Mouse (Mus musculus) heart, postnatal 25 days (tissue): ENCODE data around the gene Phlda3. TPM values are rescaled to one million over a fixed set of nuclear protein-coding genes. Genes with fewer than 3 reads are reported as not detected.

Experiments
- DNase-seq: peaks from one replicate; pipeline ENCODE4 v3.0.0; 2022; ENCODE audit warnings: low spot score
- intact Hi-C: fragments of 180-260 bp; cut with DNase I; formaldehyde crosslinking; loops from one replicate; pipeline ENCODE4 v1.15.1; 2025
- total RNA-seq, 2 experiments: library from RNA; stranded (reverse); gene quantifications; 2 replicates each; pipeline ENCODE4 v1.2.3; 2021

Phlda3 gene
- total RNA-seq, 2 experiments from 2014 or later = 12.9 to 14.6 TPM

DNA sequence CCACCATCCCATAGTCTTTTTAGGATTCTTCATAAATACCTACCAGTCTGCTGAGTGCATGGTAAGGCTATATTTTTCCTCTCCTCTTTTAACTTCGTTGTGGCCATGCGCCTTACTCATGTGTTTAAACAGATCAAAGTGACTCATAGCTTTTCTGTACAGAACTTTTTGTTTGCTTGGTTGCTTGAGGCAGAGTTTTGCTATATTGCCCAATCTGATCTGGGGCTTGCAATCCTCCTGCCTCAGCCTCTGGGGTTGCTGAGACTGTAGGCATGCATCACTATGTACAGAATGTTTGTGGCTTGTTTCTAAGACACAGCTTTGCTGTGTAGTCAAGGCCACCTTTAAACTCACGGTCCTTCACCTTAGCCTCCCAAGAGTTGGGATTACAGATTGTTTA is 10.0 kb upstream of the Phlda3 start:
- intact Hi-C loops = no loop called here
- no peak for DNase-seq

- DNase-seq = no peak
- intact Hi-C loops = no loop called here
These were observed 8.6 kb upstream of the Phlda3 start for GRCm38 (mm10) chr1:135757287-135757686.

GRCm38 (mm10) chr1:135759685-135760084 is 6.2 kb upstream of the Phlda3 start:
- intact Hi-C loops = no loop called here
- no peak for DNase-seq

- no peak for DNase-seq
- intact Hi-C loops = no loop called here
These were observed 5.7 kb upstream of the Phlda3 start for GRCm38 (mm10) chr1:135760216-135760615.

DNA sequence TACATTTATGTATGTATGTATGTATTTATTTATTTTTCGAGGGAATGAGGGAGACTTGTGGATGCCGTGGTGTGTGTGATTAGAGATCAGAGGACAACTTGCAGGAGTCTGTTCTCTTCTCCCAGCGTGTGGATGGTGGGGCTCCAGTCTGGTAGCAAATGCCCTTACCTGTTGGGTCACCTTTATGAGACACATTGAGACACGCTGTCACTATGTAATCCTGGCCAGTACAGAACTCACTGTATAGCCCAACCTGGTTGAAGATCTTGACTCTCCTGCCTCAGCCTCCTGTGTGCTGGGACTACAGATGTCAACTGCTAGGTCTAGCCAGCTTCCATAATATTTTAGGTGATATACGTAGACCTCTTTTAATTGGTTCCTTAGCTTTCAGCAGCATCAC is 4.2 kb upstream of the Phlda3 start:
- no peak for DNase-seq
- intact Hi-C loops = no loop called here

- intact Hi-C loops = no loop called here
These were observed 2.3 kb upstream of the Phlda3 start for GRCm38 (mm10) chr1:135763503-135764205.

DNA sequence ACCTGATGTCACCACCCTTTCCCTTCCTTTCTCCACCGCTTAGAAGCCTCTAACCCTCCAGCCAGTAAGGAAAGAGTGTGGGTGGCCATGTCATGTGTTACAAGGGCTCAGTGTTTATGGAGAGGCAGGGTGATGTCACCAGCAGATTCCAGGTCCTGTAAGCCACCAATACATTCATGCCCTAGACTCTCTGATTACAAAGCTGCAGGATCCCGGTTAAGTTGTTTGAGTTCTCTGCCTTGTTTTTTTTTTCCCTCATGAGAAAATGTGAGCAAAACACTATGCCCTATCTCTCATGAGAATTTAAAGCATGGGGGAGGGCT is 1.8 kb upstream of the Phlda3 start:
- DNase-seq = no peak
- intact Hi-C loops = no loop called here

More at GRCm38 (mm10) chr1:135763503-135764205, 2.3 kb upstream of the Phlda3 start:
- no peak for DNase-seq

DNA sequence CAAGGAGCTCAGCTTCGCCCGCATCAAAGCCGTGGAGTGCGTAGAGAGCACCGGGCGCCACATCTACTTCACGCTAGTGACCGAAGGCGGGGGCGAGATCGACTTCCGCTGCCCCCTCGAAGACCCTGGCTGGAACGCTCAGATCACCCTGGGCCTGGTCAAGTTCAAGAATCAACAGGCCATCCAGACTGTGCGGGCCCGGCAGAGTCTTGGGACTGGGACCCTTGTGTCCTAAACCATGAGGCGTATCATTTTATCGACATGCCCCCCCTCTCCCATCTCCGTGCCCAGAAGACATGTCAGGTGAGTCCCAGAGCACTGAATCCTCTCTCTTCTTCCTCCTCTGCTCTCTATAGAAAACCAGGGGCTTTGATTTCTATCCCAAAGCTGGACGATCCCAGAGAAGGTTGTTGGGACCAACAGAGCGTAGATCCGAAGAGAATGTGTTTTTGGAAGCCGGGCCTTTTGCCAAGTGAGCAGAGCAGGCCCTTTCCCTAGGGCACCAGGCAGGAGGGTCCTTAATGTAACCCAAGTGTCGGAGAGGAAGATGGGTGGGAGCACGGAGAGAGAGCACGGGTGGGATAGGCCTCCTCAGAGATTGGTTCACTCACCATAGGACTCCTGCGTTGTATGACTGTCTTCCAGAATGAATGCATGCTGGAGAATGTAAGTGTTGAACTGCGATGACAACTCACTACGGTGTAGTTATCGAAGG is 830 bp downstream of the Phlda3 start:
- DNase-seq = no peak
- intact Hi-C loops = no loop called here

- intact Hi-C loops = no loop called here
These were observed 1.5 kb downstream of the Phlda3 start for GRCm38 (mm10) chr1:135767324-135767890.

DNA sequence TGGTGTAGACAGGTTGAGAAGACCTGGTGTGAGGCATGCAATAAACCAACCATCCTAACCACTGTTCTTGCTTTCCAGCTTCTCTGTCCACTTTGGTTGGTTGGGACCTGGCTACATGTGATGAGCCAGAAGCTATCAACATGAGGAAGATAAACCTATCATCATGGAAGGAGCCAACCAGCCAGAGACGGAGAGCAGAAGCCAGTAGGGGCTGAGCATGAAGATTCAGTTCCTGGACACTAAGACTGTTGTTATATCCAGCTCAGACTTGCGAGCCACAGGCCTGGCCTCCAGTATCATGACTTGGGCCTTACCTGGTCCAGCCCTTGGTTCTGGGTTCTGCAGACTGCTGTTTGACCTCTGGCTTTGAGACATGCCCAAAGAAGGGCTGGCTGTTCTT is 2.5 kb downstream of the Phlda3 start:
- DNase-seq = no peak
- intact Hi-C loops = no loop called here

More at GRCm38 (mm10) chr1:135767324-135767890, 1.5 kb downstream of the Phlda3 start:
- DNase-seq = no peak

- DNase-seq = no peak
- intact Hi-C loops = no loop called here
These were observed 4.3 kb downstream of the Phlda3 start for GRCm38 (mm10) chr1:135770237-135770636.

DNA sequence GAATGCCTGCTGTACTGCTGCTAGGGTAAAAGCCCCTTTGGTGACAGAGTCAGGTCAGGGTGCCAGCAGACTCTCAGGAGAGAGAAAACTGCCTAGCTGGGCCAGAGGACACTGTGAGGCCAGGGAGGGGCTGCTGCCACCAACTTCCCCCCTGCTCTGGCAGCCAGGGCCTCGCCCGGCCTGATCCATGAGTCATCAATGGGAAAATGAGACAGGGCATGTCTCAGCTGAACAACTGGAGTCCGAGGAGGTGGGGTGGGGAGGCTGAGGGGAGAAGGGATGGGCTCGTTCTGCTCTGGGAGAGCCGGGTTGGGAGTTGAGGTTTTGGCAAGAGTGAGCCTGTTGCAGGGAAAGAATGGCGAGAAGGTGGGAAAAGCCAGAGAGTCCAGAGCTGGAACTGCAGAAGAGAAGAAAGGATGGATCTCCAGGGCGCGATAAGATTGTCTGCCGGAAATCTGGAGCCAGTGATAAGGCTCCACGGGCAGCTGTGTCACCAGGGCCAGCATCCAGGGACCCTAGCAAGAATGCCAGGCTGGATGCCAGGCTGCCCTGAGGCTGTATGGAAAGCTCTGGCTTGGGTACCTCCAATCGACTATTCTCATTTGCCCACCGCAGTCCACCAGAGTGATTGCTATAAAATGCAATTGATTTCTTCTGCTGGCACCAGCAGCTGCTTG is 5.1 kb downstream of the Phlda3 start:
- intact Hi-C loops = no loop called here
- peak; percentile 76 for DNase-seq

DNA sequence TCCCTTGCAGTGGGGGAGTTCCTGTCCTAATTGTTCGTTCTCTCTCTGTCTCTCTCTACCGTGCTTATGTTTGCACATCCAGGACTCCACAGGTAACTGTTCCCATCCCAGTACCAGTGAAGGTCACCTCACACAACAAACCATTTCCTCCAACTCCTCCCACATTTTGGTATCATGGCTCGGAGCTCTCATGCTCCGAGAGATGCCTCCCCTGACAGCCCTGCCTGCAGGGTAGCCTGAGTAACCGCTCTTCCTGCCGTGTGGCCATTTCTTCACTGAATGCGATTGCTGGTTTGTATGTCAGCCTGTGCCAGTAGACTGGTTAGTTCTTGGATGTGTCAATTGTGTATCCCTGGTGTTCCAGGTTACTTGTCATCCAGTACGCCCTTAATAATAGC is 5.7 kb downstream of the Phlda3 start:
- intact Hi-C loops = no loop called here
- DNase-seq = no peak

GRCm38 (mm10) chr1:135776596-135776995 is 10.7 kb downstream of the Phlda3 start:
- no peak for DNase-seq

DNA sequence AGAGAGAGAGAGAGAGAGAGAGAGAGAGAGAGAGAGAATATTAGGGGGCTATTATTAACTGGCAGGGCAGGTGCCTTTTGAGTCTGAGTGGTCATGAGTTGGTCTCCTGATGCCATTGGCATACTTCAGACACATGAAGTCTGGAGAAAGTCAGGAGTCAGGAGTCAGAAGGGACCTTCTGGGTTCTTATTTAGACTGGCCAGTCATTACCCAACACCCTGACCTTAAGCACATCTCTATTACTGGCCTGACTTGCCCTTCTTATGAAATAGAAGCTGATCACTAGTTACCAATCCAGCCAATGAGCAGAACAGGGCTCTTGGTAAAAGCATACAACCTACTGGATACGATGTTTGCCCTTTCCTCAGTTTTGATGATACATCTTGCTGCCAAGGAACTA is 11.1 kb downstream of the Phlda3 start:
- no peak for DNase-seq
- intact Hi-C loops = loop anchor here (5.0 kb wide), 1 partner anchor 230 kb away; no protein-coding TSS in a partner anchor

More at GRCm38 (mm10) chr1:135776596-135776995, 10.7 kb downstream of the Phlda3 start:
- intact Hi-C loops = loop anchor here (5.0 kb wide), 1 partner anchor 229 kb away; no protein-coding TSS in a partner anchor

GRCm38 (mm10) chr1:135778780-135779535 is 13.0 kb downstream of the Phlda3 start, which contains the start of gene Tnni1:
Tnni1 (plus strand) TSS chr1:135779434.
- DNase-seq = no peak
- intact Hi-C loops = loop anchor here (5.0 kb wide), 1 partner anchor 232 kb away; no protein-coding TSS in a partner anchor

GRCm38 (mm10) chr1:135780649-135781048 is 14.7 kb downstream of the Phlda3 start:
- intact Hi-C loops = loop anchor here (1.0 kb wide), 2 partner anchors 27 to 61 kb away; no protein-coding TSS in a partner anchor
- no peak for DNase-seq

GRCm38 (mm10) chr1:135781220-135781619 is 15.3 kb downstream of the Phlda3 start:
- intact Hi-C loops = loop anchor here (1.0 kb wide), 2 partner anchors 28 to 62 kb away; no protein-coding TSS in a partner anchor
- peak; percentile 51 for DNase-seq

DNA sequence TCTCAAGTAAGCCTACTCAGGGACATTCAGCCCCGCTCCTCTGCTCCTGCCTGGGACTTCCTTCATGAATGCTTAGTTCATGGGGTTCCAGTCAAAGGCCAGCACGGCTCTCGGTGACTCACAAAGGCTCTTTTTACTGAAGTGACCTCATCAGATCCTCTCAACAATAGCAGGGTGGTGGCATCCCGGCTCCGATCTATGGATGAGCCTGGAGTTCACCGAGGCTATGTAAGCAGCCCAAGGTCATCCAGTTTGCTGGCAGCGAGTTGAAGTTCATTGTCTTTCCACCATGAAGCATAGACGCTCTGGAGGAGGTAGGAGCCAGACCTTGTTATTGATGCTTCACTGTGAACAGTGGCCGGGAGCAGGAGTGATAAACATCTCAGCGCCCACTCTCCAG is 16.9 kb downstream of the Phlda3 start:
- no peak for DNase-seq
- intact Hi-C loops = no loop called here
